Mouse (Mus musculus): ENCODE measurements around the gene AC134908.4. TPM values are rescaled to one million over a fixed set of nuclear protein-coding genes. Genes with fewer than 3 reads are reported as not detected.

AC134908.4 gene
- polyA plus RNA-seq, 1 experiment from 2014 or later, result not detected

DNA sequence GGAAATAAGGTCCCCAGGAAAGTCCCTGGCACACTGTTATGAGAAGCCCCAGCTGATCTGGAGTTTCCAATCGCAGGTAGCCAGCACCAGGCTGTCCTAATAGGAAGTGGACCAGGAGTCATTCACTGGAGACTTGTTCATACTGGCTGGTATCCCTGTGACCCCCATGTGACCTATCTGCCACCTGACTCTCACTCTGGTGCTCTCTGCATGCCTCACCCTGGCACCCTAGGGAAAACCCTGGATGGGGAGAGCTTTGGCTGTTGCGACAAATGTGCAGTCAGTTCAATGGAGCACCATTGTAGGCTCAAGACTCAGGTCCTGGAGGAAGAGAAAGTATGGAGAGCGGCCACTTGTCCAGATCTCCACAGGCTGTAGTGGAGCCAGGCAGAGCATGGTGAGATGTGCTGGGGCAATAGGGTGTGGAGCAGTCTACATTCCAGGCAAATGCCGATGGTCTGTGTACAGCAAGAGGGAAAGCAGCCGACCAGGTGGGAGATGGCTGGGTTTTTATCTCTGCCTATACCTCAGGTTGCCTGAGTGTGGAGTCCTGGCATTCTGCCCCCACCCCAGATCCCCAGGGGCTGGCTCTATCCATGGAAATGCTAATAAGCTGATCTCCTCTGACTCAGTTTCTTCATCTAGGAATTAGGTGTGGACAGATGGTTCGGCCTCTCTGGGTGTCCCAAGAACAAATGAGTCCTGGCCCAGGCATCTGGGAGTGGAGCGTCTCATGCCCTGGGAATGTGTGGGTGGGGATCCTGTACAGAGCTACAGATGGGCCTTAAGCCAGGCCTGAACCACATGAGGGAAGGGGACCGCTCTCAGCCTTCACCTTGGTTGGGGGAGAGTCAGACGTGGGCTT, 38.8 kb downstream of the AC134908.4 start:
- ATAC-seq (replicated peaks; ENCODE audit: low FRiP score, low TSS enrichment, low read depth) (peak; percentile 64; the same call in 1 of the 2 replicates), DNase-seq (ENCODE audit: low spot score) (no peak)
- WGBS, result 67% methylated on average over 9 of the region's 9 CpGs

DNA sequence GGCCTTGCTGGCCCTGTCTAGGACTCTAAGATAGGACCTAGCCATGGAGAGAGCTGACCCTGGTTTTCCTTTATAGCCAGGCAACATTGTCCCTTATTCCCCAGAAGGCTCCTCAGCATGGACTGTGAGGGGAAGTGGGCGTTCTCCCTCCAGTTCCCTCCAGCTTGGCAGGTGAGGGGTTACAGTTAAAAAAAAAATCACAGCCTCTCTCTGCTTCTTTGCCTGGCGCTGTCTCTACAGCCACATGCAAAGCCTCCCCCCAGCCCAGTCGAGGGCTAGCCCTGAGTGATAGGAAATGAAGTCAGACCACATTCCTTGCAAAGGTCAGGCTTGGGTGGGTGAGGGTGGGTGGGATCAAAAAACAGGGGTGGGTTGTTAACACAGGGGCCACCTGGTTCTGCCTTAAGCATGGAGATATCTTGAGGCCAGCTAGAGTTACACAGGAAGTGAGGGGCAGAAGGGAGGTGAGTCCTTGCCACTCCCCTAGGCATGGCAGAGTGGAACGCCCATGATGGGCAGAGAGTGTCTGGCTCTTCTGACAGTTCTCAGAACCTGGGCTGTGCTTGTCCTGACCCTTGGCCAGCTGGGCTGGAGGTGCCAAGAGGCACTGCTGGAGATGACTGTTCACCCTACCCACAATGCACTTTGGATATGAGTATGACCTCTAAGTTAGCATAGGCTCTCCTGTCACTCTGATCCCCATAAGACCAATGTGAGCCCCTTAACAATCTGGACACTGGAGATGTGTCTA, 39.7 kb downstream of the AC134908.4 start:
- WGBS, result 32% methylated on average over 4 of the region's 4 CpGs
- H3K36me3 ChIP-seq (ENCODE audit: control insufficient read depth, insufficient read depth, low read length), result no peaks in the 10 kb centered on the region
- no peaks in the 10 kb centered on the region for H3K9me3 ChIP-seq (ENCODE audit: control insufficient read depth, low read length)
- H3K4me1 ChIP-seq (replicated peaks; ENCODE audit: control insufficient read depth, insufficient read depth, low read length), result peaks cover 15% of the 10 kb centered on the region
- H3K27ac ChIP-seq (ENCODE audit: low read depth), result peak overlapping the region; percentile 33; the same call in 1 of the 2 replicates
- H3K27me3 ChIP-seq (replicated peaks; ENCODE audit: control insufficient read depth, insufficient read depth, low read length), result no peaks in the 10 kb centered on the region
- no peak overlapping the region for H3K4me2 ChIP-seq (ENCODE audit: low read length)
- peak; percentile 48 for ATAC-seq (replicated peaks; ENCODE audit: low FRiP score, low TSS enrichment, low read depth)
- H3K4me3 ChIP-seq (ENCODE audit: low read depth, low read length), result no peak overlapping the region
- no peak overlapping the region for H3K9ac ChIP-seq (ENCODE audit: low read length)
- no peak for DNase-seq (ENCODE audit: low spot score)

More for the DNA sequence above, 38.8 kb downstream of the AC134908.4 start:
- Histone ChIP-seq H3K4me3 (ENCODE audit: low read depth, low read length) (no peak overlapping the region), H3K36me3 (ENCODE audit: control insufficient read depth, insufficient read depth, low read length) (no peaks in the 10 kb centered on the region), H3K9me3 (ENCODE audit: control insufficient read depth, low read length) (no peaks in the 10 kb centered on the region), H3K4me2 (ENCODE audit: low read length) (no peak overlapping the region), H3K4me1 (replicated peaks; ENCODE audit: control insufficient read depth, insufficient read depth, low read length) (peaks cover 11% of the 10 kb centered on the region), H3K27me3 (replicated peaks; ENCODE audit: control insufficient read depth, insufficient read depth, low read length) (no peaks in the 10 kb centered on the region), H3K9ac (ENCODE audit: low read length) (no peak overlapping the region), H3K27ac (ENCODE audit: low read depth) (peak overlapping the region; percentile 33; the same call in 1 of the 2 replicates)

DNA sequence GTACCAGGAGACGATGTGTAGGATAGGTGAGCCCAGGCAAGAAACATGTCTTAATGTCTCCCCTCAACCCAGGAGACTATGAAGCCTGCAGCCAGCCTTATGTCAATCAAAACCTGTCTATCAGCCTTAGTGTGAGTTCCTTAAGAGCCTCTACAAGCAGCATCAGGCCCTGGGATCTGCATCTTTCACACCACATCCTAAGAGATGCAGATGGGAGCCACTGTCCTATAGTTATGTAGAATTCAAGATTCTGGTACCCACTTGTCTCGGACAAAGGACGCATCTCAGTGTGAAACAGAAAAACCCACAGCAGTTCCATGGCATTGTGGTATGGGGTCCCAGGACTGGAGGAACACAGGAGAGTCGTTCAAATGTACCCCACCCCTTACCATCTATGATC, 40.4 kb downstream of the AC134908.4 start:
- H3K27ac ChIP-seq (ENCODE audit: low read depth), result no peak overlapping the region
- H3K9me3 ChIP-seq (ENCODE audit: control insufficient read depth, low read length), result no peaks in the 10 kb centered on the region
- no peak overlapping the region for H3K4me2 ChIP-seq (ENCODE audit: low read length)
- ATAC-seq (replicated peaks; ENCODE audit: low FRiP score, low TSS enrichment, low read depth) (no peak), DNase-seq (ENCODE audit: low spot score) (no peak)
- H3K36me3 ChIP-seq (ENCODE audit: control insufficient read depth, insufficient read depth, low read length), result no peaks in the 10 kb centered on the region
- no peaks in the 10 kb centered on the region for H3K27me3 ChIP-seq (replicated peaks; ENCODE audit: control insufficient read depth, insufficient read depth, low read length)
- H3K4me3 ChIP-seq (ENCODE audit: low read depth, low read length), result no peak overlapping the region
- WGBS, result 78% methylated on average over 4 of the region's 4 CpGs
- no peak overlapping the region for H3K9ac ChIP-seq (ENCODE audit: low read length)
- peaks cover 15% of the 10 kb centered on the region for H3K4me1 ChIP-seq (replicated peaks; ENCODE audit: control insufficient read depth, insufficient read depth, low read length)

DNA sequence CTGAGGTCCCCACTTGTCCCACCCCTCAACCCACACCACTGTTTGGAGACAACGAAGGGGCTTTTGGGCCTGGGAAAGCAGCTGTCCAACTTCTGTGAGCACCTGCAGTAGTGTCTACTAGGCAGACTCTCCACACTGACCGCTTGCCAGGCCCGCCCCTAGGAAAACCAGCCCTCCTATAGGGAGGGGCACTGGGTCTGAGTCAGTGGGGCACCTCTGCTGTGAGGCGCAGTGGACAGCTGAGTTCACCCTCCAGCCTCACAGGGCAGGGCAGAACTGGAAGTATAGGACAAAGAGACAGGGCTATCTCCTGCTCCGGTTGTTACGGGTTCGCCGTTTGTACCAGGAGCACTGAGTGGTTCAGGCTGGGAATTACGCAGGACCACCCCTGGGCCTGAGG, 41.2 kb downstream of the AC134908.4 start, which contains the start of gene Msln:
TSS of gene Msln (minus strand) at position 138 of the 400 bp plus-strand sequence.
- Histone ChIP-seq H3K4me1 (replicated peaks; ENCODE audit: control insufficient read depth, insufficient read depth, low read length) (peaks cover 15% of the 10 kb centered on the region), H3K27me3 (replicated peaks; ENCODE audit: control insufficient read depth, insufficient read depth, low read length) (no peaks in the 10 kb centered on the region), H3K9ac (ENCODE audit: low read length) (no peak within 1 kb of the TSS), H3K27ac (ENCODE audit: low read depth) (no peak within 1 kb of the TSS), H3K4me3 (ENCODE audit: low read depth, low read length) (no peak within 1 kb of the TSS), H3K4me2 (ENCODE audit: low read length) (no peak within 1 kb of the TSS), H3K36me3 (ENCODE audit: control insufficient read depth, insufficient read depth, low read length) (no peaks in the 10 kb centered on the region), H3K9me3 (ENCODE audit: control insufficient read depth, low read length) (no peaks in the 10 kb centered on the region)
- 85% methylated on average over 9 of the region's 9 CpGs for WGBS
- ATAC-seq (replicated peaks; ENCODE audit: low FRiP score, low TSS enrichment, low read depth) (no peak), DNase-seq (ENCODE audit: low spot score) (no peak)

DNA sequence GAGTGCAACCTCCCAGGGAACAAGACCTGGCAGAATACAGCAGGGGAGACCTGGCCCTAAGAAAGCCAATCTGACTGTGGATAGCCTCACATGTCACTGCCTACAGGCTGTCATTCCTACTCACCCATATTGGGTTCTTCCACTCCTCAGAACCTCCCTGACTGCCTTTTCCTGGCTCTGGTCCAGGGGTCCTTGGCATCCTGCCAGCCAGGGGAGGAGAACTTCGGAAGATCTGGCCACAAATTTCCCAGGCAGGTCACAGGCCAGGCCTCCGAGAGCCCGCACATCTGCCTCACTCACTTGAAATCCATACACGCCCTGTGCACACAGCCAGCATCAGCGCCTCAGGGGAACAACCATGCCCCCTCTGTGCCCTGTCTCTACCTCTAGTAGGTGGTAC, 44.0 kb downstream of the AC134908.4 start:
- ATAC-seq (replicated peaks; ENCODE audit: low FRiP score, low TSS enrichment, low read depth) (no peak), DNase-seq (ENCODE audit: low spot score) (peak; percentile 64)
- H3K9ac ChIP-seq (ENCODE audit: low read length), result no peak overlapping the region
- no peak overlapping the region for H3K4me2 ChIP-seq (ENCODE audit: low read length)
- H3K27ac ChIP-seq (ENCODE audit: low read depth), result no peak overlapping the region
- H3K9me3 ChIP-seq (ENCODE audit: control insufficient read depth, low read length), result no peaks in the 10 kb centered on the region
- H3K36me3 ChIP-seq (ENCODE audit: control insufficient read depth, insufficient read depth, low read length), result no peaks in the 10 kb centered on the region
- H3K4me3 ChIP-seq (ENCODE audit: low read depth, low read length), result no peak overlapping the region
- peaks cover 11% of the 10 kb centered on the region for H3K4me1 ChIP-seq (replicated peaks; ENCODE audit: control insufficient read depth, insufficient read depth, low read length)
- no peaks in the 10 kb centered on the region for H3K27me3 ChIP-seq (replicated peaks; ENCODE audit: control insufficient read depth, insufficient read depth, low read length)
- 34% methylated on average over 5 of the region's 5 CpGs for WGBS

DNA sequence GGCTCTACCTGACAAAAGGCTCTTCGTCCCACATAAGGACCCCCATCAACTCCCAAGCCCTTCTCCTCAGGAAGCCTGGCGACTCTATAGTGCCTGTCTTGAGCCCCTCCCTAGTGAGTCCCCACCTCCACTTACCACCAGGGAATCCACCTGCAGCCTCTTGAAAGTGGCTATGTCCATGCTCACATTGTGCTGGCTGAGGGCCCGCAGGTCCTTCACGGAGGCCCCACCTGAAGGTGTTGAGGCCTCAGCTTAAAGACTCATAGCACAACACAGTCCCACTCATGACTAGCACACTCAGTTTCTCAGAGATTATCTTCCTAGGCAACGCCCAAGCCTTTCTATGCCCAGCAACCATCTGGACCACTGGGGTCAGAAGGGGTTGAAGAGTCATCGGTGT, 46.1 kb downstream of the AC134908.4 start:
- ATAC-seq (replicated peaks; ENCODE audit: low FRiP score, low TSS enrichment, low read depth) (no peak), DNase-seq (ENCODE audit: low spot score) (no peak)
- no peak overlapping the region for H3K9ac ChIP-seq (ENCODE audit: low read length)
- H3K4me1 ChIP-seq (replicated peaks; ENCODE audit: control insufficient read depth, insufficient read depth, low read length), result peaks cover 6% of the 10 kb centered on the region; the same call in 1 of the 2 replicates
- no peak overlapping the region for H3K27ac ChIP-seq (ENCODE audit: low read depth)
- H3K27me3 ChIP-seq (replicated peaks; ENCODE audit: control insufficient read depth, insufficient read depth, low read length), result no peaks in the 10 kb centered on the region
- no peak overlapping the region for H3K4me3 ChIP-seq (ENCODE audit: low read depth, low read length)
- no peak overlapping the region for H3K4me2 ChIP-seq (ENCODE audit: low read length)
- no peaks in the 10 kb centered on the region for H3K9me3 ChIP-seq (ENCODE audit: control insufficient read depth, low read length)
- 89% methylated on average over 6 of the region's 6 CpGs for WGBS
- H3K36me3 ChIP-seq (ENCODE audit: control insufficient read depth, insufficient read depth, low read length), result no peaks in the 10 kb centered on the region

DNA sequence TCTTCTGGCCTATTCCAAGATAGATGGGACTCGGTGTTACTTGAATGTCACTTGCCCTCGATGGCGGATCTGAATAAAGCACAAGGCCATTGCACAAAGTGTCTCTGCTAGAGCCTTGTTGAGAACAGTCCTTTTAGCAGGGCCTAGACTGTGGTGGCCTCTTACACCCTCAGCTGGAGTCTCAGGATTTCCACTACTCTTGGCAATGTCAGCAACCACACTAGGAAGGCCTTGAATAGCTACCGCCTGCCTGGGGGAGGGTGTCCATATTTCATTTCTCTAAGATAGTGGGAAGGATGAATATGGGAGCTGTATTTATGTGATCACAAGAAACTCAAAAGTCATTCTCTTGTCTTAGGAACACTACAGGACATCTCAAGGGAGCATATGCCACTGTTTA, 47.2 kb downstream of the AC134908.4 start:
- Histone ChIP-seq H3K9me3 (ENCODE audit: control insufficient read depth, low read length) (no peaks in the 10 kb centered on the region), H3K27ac (ENCODE audit: low read depth) (no peak overlapping the region), H3K9ac (ENCODE audit: low read length) (no peak overlapping the region), H3K4me2 (ENCODE audit: low read length) (no peak overlapping the region), H3K4me1 (replicated peaks; ENCODE audit: control insufficient read depth, insufficient read depth, low read length) (peaks cover 6% of the 10 kb centered on the region; the same call in 1 of the 2 replicates), H3K27me3 (replicated peaks; ENCODE audit: control insufficient read depth, insufficient read depth, low read length) (no peaks in the 10 kb centered on the region), H3K36me3 (ENCODE audit: control insufficient read depth, insufficient read depth, low read length) (no peaks in the 10 kb centered on the region), H3K4me3 (ENCODE audit: low read depth, low read length) (no peak overlapping the region)
- no peak for ATAC-seq (replicated peaks; ENCODE audit: low FRiP score, low TSS enrichment, low read depth)
- DNase-seq (ENCODE audit: low spot score), result no peak
- 95% methylated on average over 4 of the region's 4 CpGs for WGBS

DNA sequence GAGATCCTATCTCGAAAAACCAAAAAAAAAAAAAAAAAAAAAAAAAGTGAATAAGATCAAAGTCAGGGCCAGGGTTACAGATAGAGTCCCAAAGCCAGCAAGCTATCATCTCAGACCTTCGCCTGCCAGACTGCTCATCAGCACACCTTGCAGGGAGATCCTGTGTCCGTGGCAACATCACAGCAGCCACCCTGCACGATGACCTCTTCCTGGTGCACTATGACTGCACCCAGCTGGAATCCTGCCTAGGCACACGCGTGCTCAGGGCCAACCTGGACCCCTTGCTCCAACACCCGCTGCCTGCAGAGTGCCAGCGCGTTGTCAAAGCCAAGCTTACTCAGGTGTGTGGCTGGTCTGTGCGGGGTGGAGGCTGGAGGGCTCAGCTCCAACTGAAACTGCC, 51.1 kb downstream of the AC134908.4 start:
- Histone ChIP-seq H3K9me3 (ENCODE audit: control insufficient read depth, low read length) (no peaks in the 10 kb centered on the region), H3K27ac (ENCODE audit: low read depth) (no peak overlapping the region), H3K4me1 (replicated peaks; ENCODE audit: control insufficient read depth, insufficient read depth, low read length) (no peaks in the 10 kb centered on the region), H3K9ac (ENCODE audit: low read length) (no peak overlapping the region), H3K4me2 (ENCODE audit: low read length) (no peak overlapping the region), H3K36me3 (ENCODE audit: control insufficient read depth, insufficient read depth, low read length) (no peaks in the 10 kb centered on the region), H3K27me3 (replicated peaks; ENCODE audit: control insufficient read depth, insufficient read depth, low read length) (no peaks in the 10 kb centered on the region), H3K4me3 (ENCODE audit: low read depth, low read length) (no peak overlapping the region)
- DNase-seq (ENCODE audit: low spot score) (no peak), ATAC-seq (replicated peaks; ENCODE audit: low FRiP score, low TSS enrichment, low read depth) (no peak)
- WGBS, result 74% methylated on average over 10 of the region's 10 CpGs
